Mouse (Mus musculus) liver, adult 2 months (tissue): ENCODE measurements around the gene Hnrnpa2b1. TPM values are rescaled to one million over a fixed set of nuclear protein-coding genes. Genes with fewer than 3 reads are reported as not detected.
A peak's percentile ranks its signal among the peaks of the same experiment; 100 is the strongest.

ENCODE experiments used
- DNase-seq: peaks from one replicate; pipeline ENCODE4 v3.0.0-alpha.2; 2011; ENCODE audit warnings: low read depth, low spot score; ENCODE audit errors: extremely low read depth
- H3K27ac ChIP-seq: fragments of 200-500 bp; replicated peaks from 2 replicates; pipeline ENCODE4 v1.5.1; 2012; ENCODE audit warnings: low read depth, mild to moderate bottlenecking, control low read depth, inconsistent platforms, low read length; ENCODE audit not compliant: insufficient read depth
- H3K27me3 ChIP-seq: fragments of 200-500 bp; 2 replicates; pipeline ENCODE4 v1.6.1; 2012; ENCODE audit warnings: mild to moderate bottlenecking, moderate library complexity, low read length, inconsistent platforms; ENCODE audit not compliant: control insufficient read depth, insufficient read depth
- H3K36me3 ChIP-seq: fragments of 200-500 bp; 2 replicates; pipeline ENCODE4 v1.6.1; 2012; ENCODE audit warnings: low read length, inconsistent platforms; ENCODE audit not compliant: control insufficient read depth, insufficient read depth
- H3K4me1 ChIP-seq: fragments of 200-500 bp; 2 replicates; pipeline ENCODE4 v1.6.1; 2011; ENCODE audit warnings: low read length; ENCODE audit not compliant: control insufficient read depth, insufficient read depth
- H3K4me3 ChIP-seq: fragments of 200-500 bp; 2 replicates; pipeline ENCODE4 v1.5.1; 2011; ENCODE audit warnings: low read depth, mild to moderate bottlenecking, control low read depth, low read length, moderate library complexity; ENCODE audit not compliant: insufficient read depth
- H3K79me2 ChIP-seq: fragments of 200-500 bp; 2 replicates; pipeline ENCODE4 v1.6.1; 2012; ENCODE audit warnings: inconsistent platforms, mild to moderate bottlenecking, low read length, moderate library complexity; ENCODE audit not compliant: control insufficient read depth, insufficient read depth
- H3K9ac ChIP-seq: fragments of 200-500 bp; 2 replicates; pipeline ENCODE4 v1.6.1; 2012; ENCODE audit warnings: low read depth, mild to moderate bottlenecking, control low read depth, inconsistent platforms, low read length
- CTCF ChIP-seq: fragments of 200-500 bp; IDR thresholded peaks from 2 replicates; pipeline ENCODE4 v1.5.1; 2011; ENCODE audit warnings: low read depth, low read length, control low read depth
- POLR2A ChIP-seq: fragments of 200-500 bp; IDR thresholded peaks from 2 replicates; pipeline ENCODE4 v1.6.1; 2011; ENCODE audit warnings: low read length, control low read depth; ENCODE audit not compliant: insufficient read depth; ENCODE audit errors: extremely low read depth
- WGBS: fragments of 180-500 bp; shearing (Covaris S2); methylation state at CpG from one replicate; pipeline ENCODE4 v1.1.7; 2018; 5-methylcytosine and 5-hydroxymethylcytosine counted together
- polyA plus RNA-seq: library from polyadenylated mRNA; depleted of rRNA; stranded (reverse); fragments of >200 nt; gene quantifications from 2 replicates; pipeline ENCODE4 v1.2.3, GENCODE M21; 2012
- total RNA-seq: library from RNA; depleted of rRNA; stranded (reverse); fragments of >200 nt; gene quantifications from 2 replicates; pipeline ENCODE4 v1.2.3, GENCODE M21; 2014

Gene Hnrnpa2b1
- total and polyA plus RNA-seq, 2 experiments: 49.2 to 166 TPM

- H3K27me3 ChIP-seq: no peaks in the 10 kb centered on the region
- no peak for TF ChIP-seq POLR2A
- TF ChIP-seq CTCF: no peak
- peaks cover 55% of the 10 kb centered on the region for H3K36me3 ChIP-seq
- no peak overlapping the region for H3K4me3 ChIP-seq
- 87% methylated on average over 3 of the region's 3 CpGs for WGBS
- no peak overlapping the region for H3K9ac ChIP-seq
- no peak overlapping the region for H3K27ac ChIP-seq
- no peaks in the 10 kb centered on the region for H3K79me2 ChIP-seq
- no peak for DNase-seq
- peaks cover 4% of the 10 kb centered on the region for H3K4me1 ChIP-seq
Observed at GRCm38 (mm10) chr6:51460363-51460762, 9.3 kb downstream of the Hnrnpa2b1 start.

GRCm38 (mm10) chr6:51460021-51460360 lies 9.7 kb downstream of the Hnrnpa2b1 start:
- no peak for DNase-seq
- 89% methylated on average over 4 of the region's 4 CpGs for WGBS
- H3K36me3 ChIP-seq: peaks cover 52% of the 10 kb centered on the region

GRCm38 (mm10) chr6:51459313-51460020 lies 10.2 kb downstream of the Hnrnpa2b1 start:
- H3K4me3 ChIP-seq: no peak overlapping the region
- no peak for TF ChIP-seq CTCF
- TF ChIP-seq POLR2A: no peak
- H3K27ac ChIP-seq: no peak overlapping the region
- no peak overlapping the region for H3K9ac ChIP-seq
- H3K36me3 ChIP-seq: peaks cover 49% of the 10 kb centered on the region
- H3K4me1 ChIP-seq: peaks cover 4% of the 10 kb centered on the region
- no peak for DNase-seq
- H3K27me3 ChIP-seq: no peaks in the 10 kb centered on the region
- 65% methylated on average over 5 of the region's 5 CpGs for WGBS
- no peaks in the 10 kb centered on the region for H3K79me2 ChIP-seq

More at GRCm38 (mm10) chr6:51460021-51460360, 9.7 kb downstream of the Hnrnpa2b1 start:
- Histone ChIP-seq H3K27ac (no peak overlapping the region), H3K4me1 (peaks cover 4% of the 10 kb centered on the region), H3K79me2 (no peaks in the 10 kb centered on the region), H3K27me3 (no peaks in the 10 kb centered on the region), H3K4me3 (no peak overlapping the region), H3K9ac (no peak overlapping the region)
- TF ChIP-seq CTCF (no peak), POLR2A (no peak)

GRCm38 (mm10) chr6:51458925-51459312 lies 10.8 kb downstream of the Hnrnpa2b1 start:
- Histone ChIP-seq H3K27ac (no peak overlapping the region), H3K4me1 (peaks cover 4% of the 10 kb centered on the region), H3K36me3 (peaks cover 45% of the 10 kb centered on the region), H3K79me2 (no peaks in the 10 kb centered on the region), H3K9ac (no peak overlapping the region), H3K27me3 (no peaks in the 10 kb centered on the region), H3K4me3 (no peak overlapping the region)
- TF ChIP-seq CTCF (no peak), POLR2A (no peak)
- peak; percentile 57 for DNase-seq
- 49% methylated on average over 2 of the region's 2 CpGs for WGBS

- Histone ChIP-seq H3K27me3 (no peaks in the 10 kb centered on the region), H3K36me3 (peaks cover 35% of the 10 kb centered on the region), H3K27ac (no peak overlapping the region), H3K4me1 (peaks cover 4% of the 10 kb centered on the region), H3K79me2 (no peaks in the 10 kb centered on the region), H3K9ac (no peak overlapping the region), H3K4me3 (no peak overlapping the region)
- no peak for DNase-seq
- WGBS: 82% methylated on average over 8 of the region's 8 CpGs
- TF ChIP-seq CTCF (no peak), POLR2A (no peak)
Observed at GRCm38 (mm10) chr6:51457770-51458387, 11.8 kb downstream of the Hnrnpa2b1 start.

- 64% methylated on average over 3 of the region's 3 CpGs for WGBS
Observed at GRCm38 (mm10) chr6:51457283-51457682, 12.4 kb downstream of the Hnrnpa2b1 start.

More at GRCm38 (mm10) chr6:51457283-51457682, 12.4 kb downstream of the Hnrnpa2b1 start:
- no peak for DNase-seq
- H3K27ac ChIP-seq: no peak overlapping the region
- no peaks in the 10 kb centered on the region for H3K79me2 ChIP-seq
- no peaks in the 10 kb centered on the region for H3K27me3 ChIP-seq
- H3K4me1 ChIP-seq: peaks cover 4% of the 10 kb centered on the region
- no peak overlapping the region for H3K9ac ChIP-seq
- no peak overlapping the region for H3K4me3 ChIP-seq
- TF ChIP-seq POLR2A: no peak
- no peak for TF ChIP-seq CTCF
- peaks cover 33% of the 10 kb centered on the region for H3K36me3 ChIP-seq
